Mouse (Mus musculus) ES-E14 (cell line): ENCODE measurements at regions not wholly inside any gene's neighbourhood (a gene's known extent, or its start where the extent isn't known, plus 50 kb on each side); places are given as distances from the start of the nearest gene placed in this dataset.

Experiments
- CHD2 ChIP-seq: IDR thresholded peaks from 2 replicates; pipeline ENCODE4 v1.6.1; 2014; ENCODE audit warnings: mild to moderate bottlenecking, low read depth, low read length, inconsistent platforms
- HCFC1 ChIP-seq: IDR thresholded peaks from 2 replicates; pipeline ENCODE4 v1.6.1; 2012; ENCODE audit warnings: low read length, inconsistent platforms, borderline replicate concordance; ENCODE audit not compliant: insufficient read depth
- MAFK ChIP-seq: IDR thresholded peaks from 2 replicates; pipeline ENCODE4 v1.6.1; 2014; ENCODE audit warnings: mild to moderate bottlenecking, low read depth, low read length, inconsistent platforms; ENCODE audit not compliant: insufficient read depth
- ZC3H11A ChIP-seq: IDR thresholded peaks from 2 replicates; pipeline ENCODE4 v1.6.1; 2012; ENCODE audit warnings: low read depth, mild to moderate bottlenecking, inconsistent platforms, low read length, borderline replicate concordance
- ZNF384 ChIP-seq: IDR thresholded peaks from 2 replicates; pipeline ENCODE4 v1.6.1; 2012; ENCODE audit warnings: low read depth, low read length, inconsistent platforms

- TF ChIP-seq HCFC1 (no peak), ZNF384 (no peak), ZC3H11A (no peak), MAFK (peak; percentile 45; the same call in 1 of the 2 replicates), CHD2 (no peak)
Observed at GRCm38 (mm10) chr14:17083907-17084306, 265.0 kb upstream of the Rarb start.
